Mouse (Mus musculus): ENCODE results near the gene Cabs1. TPM values are rescaled to one million over a fixed set of nuclear protein-coding genes. Genes with fewer than 3 reads are reported as not detected.
A peak's percentile ranks its signal among the peaks of the same experiment; 100 is the strongest.

The Cabs1 gene
- polyA plus RNA-seq (2015; fragmentation: Nextera tagmentation; extraction: Ambion mirVana) = not detected in 2 replicates

DNA sequence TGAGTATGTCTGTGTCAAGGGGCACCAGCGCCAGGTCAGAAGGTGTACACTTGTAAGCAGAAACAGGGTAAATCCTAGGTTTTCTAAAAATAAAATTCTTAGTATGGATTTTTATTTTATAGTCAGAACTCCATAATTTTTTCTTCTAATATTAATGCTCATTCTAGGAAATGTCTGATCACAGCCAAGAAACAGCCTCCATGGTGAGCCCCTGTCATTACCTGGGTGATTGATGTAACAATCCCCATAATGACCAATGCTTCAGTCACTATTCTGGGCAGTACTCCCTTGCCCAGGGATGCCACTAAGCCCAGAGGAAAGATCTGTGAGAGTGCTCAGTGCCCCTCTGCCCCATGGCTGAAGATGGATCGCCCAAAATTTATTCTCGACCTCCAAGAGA lies at the start of gene Cabs1:
Cabs1 (plus strand) TSS at position 301 of the 400 bp plus-strand sequence.
- 94% methylated on average over 3 of the region's 3 CpGs for WGBS
- Histone ChIP-seq H3K9ac (no peak within 1 kb of the TSS), H3K36me3 (replicated peaks) (no peaks in the 10 kb centered on the region), H3K27ac (no peak within 1 kb of the TSS), H3K27me3 (replicated peaks) (no peaks in the 10 kb centered on the region), H3K4me1 (no peaks in the 10 kb centered on the region), H3K9me3 (no peaks in the 10 kb centered on the region), H3K4me3 (no peak within 1 kb of the TSS), H3K4me2 (no peak within 1 kb of the TSS)
- ATAC-seq (replicated peaks) = no peak

DNA sequence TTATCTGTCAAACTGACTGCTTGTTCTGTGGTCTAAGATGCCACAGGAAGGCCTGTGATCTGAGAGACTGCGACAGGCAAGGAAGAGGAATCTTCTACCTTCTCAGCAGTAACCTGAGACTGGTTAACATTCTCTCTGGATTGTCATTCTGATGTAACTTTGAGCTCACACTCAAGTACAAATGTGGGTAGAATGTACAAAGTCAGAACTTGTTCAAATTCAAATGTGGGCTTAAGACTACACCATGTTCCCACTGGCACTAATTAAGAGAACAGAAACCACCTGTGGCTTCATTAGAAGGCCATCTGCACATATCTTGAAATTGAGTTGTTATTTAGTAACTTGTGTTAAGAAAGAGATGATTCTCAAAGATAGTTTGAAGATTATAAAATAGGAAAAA lies 47.6 kb upstream of the Cabs1 start:
- no peak overlapping the region for H3K4me2 ChIP-seq
- no peaks in the 10 kb centered on the region for H3K36me3 ChIP-seq (replicated peaks)
- 55% methylated on average over 1 of the region's 1 CpGs for WGBS
- ATAC-seq (replicated peaks) = no peak
- no peak overlapping the region for H3K27ac ChIP-seq
- no peak overlapping the region for H3K9ac ChIP-seq
- no peak overlapping the region for H3K4me3 ChIP-seq
- no peaks in the 10 kb centered on the region for H3K27me3 ChIP-seq (replicated peaks)
- H3K4me1 ChIP-seq = no peaks in the 10 kb centered on the region
- no peaks in the 10 kb centered on the region for H3K9me3 ChIP-seq

GRCm38 (mm10) chr5:87940752-87941151 lies 38.5 kb upstream of the Cabs1 start:
- Histone ChIP-seq H3K27me3 (replicated peaks) (no peaks in the 10 kb centered on the region), H3K36me3 (replicated peaks) (no peaks in the 10 kb centered on the region), H3K9me3 (no peaks in the 10 kb centered on the region), H3K4me2 (no peak overlapping the region), H3K4me3 (no peak overlapping the region), H3K27ac (no peak overlapping the region), H3K4me1 (no peaks in the 10 kb centered on the region), H3K9ac (no peak overlapping the region)
- ATAC-seq (replicated peaks) = 0 out of 2 replicates have a peak, but pooled peaks have one; percentile 73
- 42% methylated on average over 3 of the region's 3 CpGs for WGBS

GRCm38 (mm10) chr5:87942515-87942914 lies 36.7 kb upstream of the Cabs1 start:
- Histone ChIP-seq H3K27me3 (replicated peaks) (no peaks in the 10 kb centered on the region), H3K9me3 (no peaks in the 10 kb centered on the region), H3K36me3 (replicated peaks) (no peaks in the 10 kb centered on the region), H3K4me2 (no peak overlapping the region), H3K4me3 (no peak overlapping the region), H3K4me1 (no peaks in the 10 kb centered on the region), H3K27ac (no peak overlapping the region), H3K9ac (no peak overlapping the region)
- ATAC-seq (replicated peaks) = peak; percentile 80; the same call in 1 of the 2 replicates

DNA sequence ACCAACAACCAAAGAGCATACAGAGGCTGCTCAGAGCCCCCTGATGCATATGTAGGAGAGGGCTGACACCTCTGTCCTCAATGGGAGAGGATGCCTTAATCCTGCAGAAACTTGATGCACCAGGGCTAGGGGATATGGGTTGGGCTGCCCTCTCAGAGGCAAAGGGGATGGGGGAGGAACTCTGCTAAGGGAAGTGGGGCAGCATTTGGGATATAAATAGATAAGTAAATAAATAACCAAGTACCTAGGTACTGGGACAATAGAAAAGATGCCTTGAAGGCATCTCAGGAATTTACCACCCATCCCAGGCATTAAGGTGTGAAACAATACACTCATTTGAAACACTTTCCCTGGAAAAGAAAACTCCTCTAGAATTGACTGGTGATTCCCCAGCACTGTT lies 27.4 kb upstream of the Cabs1 start:
- Histone ChIP-seq H3K9ac (no peak overlapping the region), H3K27ac (no peak overlapping the region), H3K9me3 (no peaks in the 10 kb centered on the region), H3K4me2 (no peak overlapping the region), H3K4me3 (no peak overlapping the region), H3K36me3 (replicated peaks) (no peaks in the 10 kb centered on the region), H3K27me3 (replicated peaks) (no peaks in the 10 kb centered on the region), H3K4me1 (no peaks in the 10 kb centered on the region)
- ATAC-seq (replicated peaks) = no peak

- Histone ChIP-seq H3K4me1 (no peaks in the 10 kb centered on the region), H3K4me3 (no peak within 1 kb of the TSS), H3K27me3 (replicated peaks) (no peaks in the 10 kb centered on the region), H3K9me3 (no peaks in the 10 kb centered on the region), H3K27ac (no peak within 1 kb of the TSS), H3K9ac (no peak within 1 kb of the TSS), H3K36me3 (replicated peaks) (no peaks in the 10 kb centered on the region), H3K4me2 (no peak within 1 kb of the TSS)
- 52% methylated on average over 2 of the region's 2 CpGs for WGBS
- no peak for ATAC-seq (replicated peaks)
Observed at GRCm38 (mm10) chr5:87969201-87969600, 10.0 kb upstream of the Cabs1 start, which contains the start of the genes 2310003L06Rik and Gm28434. 2310003L06Rik (plus strand) TSS chr5:87969459. Gm28434 (plus strand) TSS chr5:87969517.

DNA sequence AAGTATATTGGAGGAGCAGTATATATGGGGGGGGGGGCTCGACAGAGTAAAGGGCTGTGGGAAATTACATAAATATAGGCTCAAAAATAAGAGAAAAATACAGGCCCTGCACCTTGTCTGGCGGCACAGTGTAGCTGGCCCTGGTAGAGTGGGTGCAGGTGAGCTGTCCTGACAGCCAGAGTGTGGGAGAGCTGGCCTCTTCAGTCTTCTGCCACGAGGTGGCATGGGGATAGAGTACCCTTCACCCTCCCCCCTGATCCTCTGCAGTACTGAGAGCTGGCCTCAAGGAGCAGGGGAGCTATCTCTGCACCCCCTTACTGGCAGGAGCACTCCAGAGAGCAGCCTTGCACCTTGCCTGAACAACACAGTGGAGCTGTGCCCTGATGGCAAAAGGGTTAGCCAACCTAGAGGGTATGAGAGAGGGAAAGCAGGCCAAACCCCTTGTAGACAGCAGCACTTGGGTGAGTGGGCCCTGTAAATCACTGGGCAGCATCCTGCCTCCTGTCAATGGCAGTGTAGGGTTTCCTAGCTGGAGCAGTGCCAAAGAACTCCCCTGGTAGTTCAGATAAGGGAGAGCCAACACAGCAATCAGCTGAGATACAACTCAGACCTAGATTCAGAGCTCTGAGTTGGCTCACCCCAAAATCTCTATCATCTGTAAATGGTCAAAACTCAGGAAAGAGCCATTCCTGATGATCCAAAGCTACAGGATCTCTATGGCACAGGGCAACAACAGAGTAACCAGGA lies 3.4 kb downstream of the Cabs1 start:
- no peak overlapping the region for H3K4me3 ChIP-seq
- H3K9ac ChIP-seq = no peak overlapping the region
- no peaks in the 10 kb centered on the region for H3K9me3 ChIP-seq
- WGBS = 63% methylated on average over 3 of the region's 3 CpGs
- H3K36me3 ChIP-seq (replicated peaks) = no peaks in the 10 kb centered on the region
- no peak overlapping the region for H3K27ac ChIP-seq
- no peak overlapping the region for H3K4me2 ChIP-seq
- ATAC-seq (replicated peaks) = no peak
- no peaks in the 10 kb centered on the region for H3K4me1 ChIP-seq
- H3K27me3 ChIP-seq (replicated peaks) = no peaks in the 10 kb centered on the region

GRCm38 (mm10) chr5:88002249-88002648 lies 23.0 kb downstream of the Cabs1 start, which contains the start of gene Smr3a:
Smr3a (plus strand) TSS chr5:88002549.
- Histone ChIP-seq H3K27ac (no peak within 1 kb of the TSS), H3K4me2 (no peak within 1 kb of the TSS), H3K4me3 (no peak within 1 kb of the TSS), H3K9me3 (no peaks in the 10 kb centered on the region), H3K9ac (no peak within 1 kb of the TSS), H3K4me1 (no peaks in the 10 kb centered on the region), H3K36me3 (replicated peaks) (no peaks in the 10 kb centered on the region), H3K27me3 (replicated peaks) (no peaks in the 10 kb centered on the region)
- ATAC-seq (replicated peaks) = no peak
- WGBS = 92% methylated on average over 3 of the region's 3 CpGs

- no peak overlapping the region for H3K4me3 ChIP-seq
- no peak overlapping the region for H3K4me2 ChIP-seq
- no peak overlapping the region for H3K27ac ChIP-seq
- no peaks in the 10 kb centered on the region for H3K27me3 ChIP-seq (replicated peaks)
- no peaks in the 10 kb centered on the region for H3K36me3 ChIP-seq (replicated peaks)
- no peak overlapping the region for H3K9ac ChIP-seq
- no peaks in the 10 kb centered on the region for H3K9me3 ChIP-seq
- no peak for ATAC-seq (replicated peaks)
- no peaks in the 10 kb centered on the region for H3K4me1 ChIP-seq
Observed at GRCm38 (mm10) chr5:88005241-88005640, 26.0 kb downstream of the Cabs1 start.

Other genes starting within 250 kb of the Cabs1 start
- not detected in 2 replicates for gene Csn1s2a, start 204.9 kb upstream of the Cabs1 start, polyA plus RNA-seq (2015; fragmentation: Nextera tagmentation; extraction: Ambion mirVana)
- gene Csn1s2b, start 171.4 kb upstream of the Cabs1 start, polyA plus RNA-seq (2015; fragmentation: Nextera tagmentation; extraction: Ambion mirVana) = not detected in 2 replicates
- not detected in 2 replicates for gene Prr27, start 153.8 kb upstream of the Cabs1 start, polyA plus RNA-seq (2015; fragmentation: Nextera tagmentation; extraction: Ambion mirVana)
- not detected in 2 replicates for gene Odam, start 94.4 kb upstream of the Cabs1 start, polyA plus RNA-seq (2015; fragmentation: Nextera tagmentation; extraction: Ambion mirVana)
- not detected in 2 replicates for gene Csn3, start 53.9 kb upstream of the Cabs1 start, polyA plus RNA-seq (2015; fragmentation: Nextera tagmentation; extraction: Ambion mirVana)
- gene 2310003L06Rik, start 10.0 kb upstream of the Cabs1 start, polyA plus RNA-seq (2015; fragmentation: Nextera tagmentation; extraction: Ambion mirVana) = not detected in 2 replicates
- not detected in 2 replicates for gene Gm28434, start 9.9 kb upstream of the Cabs1 start, polyA plus RNA-seq (2015; fragmentation: Nextera tagmentation; extraction: Ambion mirVana)
- not detected in 2 replicates for gene Smr3a, start 23.1 kb downstream of the Cabs1 start, polyA plus RNA-seq (2015; fragmentation: Nextera tagmentation; extraction: Ambion mirVana)
- gene Smr2, start 107.1 kb downstream of the Cabs1 start, polyA plus RNA-seq (2015; fragmentation: Nextera tagmentation; extraction: Ambion mirVana) = not detected in 2 replicates
- not detected in 2 replicates for gene Gm11116, start 132.1 kb downstream of the Cabs1 start, polyA plus RNA-seq (2015; fragmentation: Nextera tagmentation; extraction: Ambion mirVana)
- gene Gm11115, start 174.7 kb downstream of the Cabs1 start, polyA plus RNA-seq (2015; fragmentation: Nextera tagmentation; extraction: Ambion mirVana) = not detected in 2 replicates